Mouse (Mus musculus): Measurements from ENCODE around the gene Zfpm1.

The Zfpm1 gene

DNA sequence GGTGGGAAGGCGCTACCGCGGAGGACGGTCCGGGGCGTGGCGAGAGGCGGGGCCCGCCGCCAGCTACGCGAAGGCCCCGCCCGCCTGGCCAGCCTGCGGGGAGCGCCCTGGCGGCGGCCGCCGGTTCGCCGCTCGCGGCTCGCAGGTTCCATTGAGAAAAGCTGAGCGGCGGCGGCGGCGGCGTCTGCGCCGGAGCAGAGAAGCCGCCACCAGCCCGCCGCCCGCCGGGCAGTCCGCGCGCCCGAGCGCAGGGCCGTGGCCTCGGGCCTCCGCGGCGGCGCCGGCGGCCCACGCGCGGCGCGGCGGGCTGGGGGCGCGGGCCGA, at the start of gene Zfpm1:
Zfpm1 (plus strand) TSS at position 107 of the 324 bp plus-strand sequence.
- no peak for DNase-seq (ENCODE audit: low spot score in 2 of 2)

DNA sequence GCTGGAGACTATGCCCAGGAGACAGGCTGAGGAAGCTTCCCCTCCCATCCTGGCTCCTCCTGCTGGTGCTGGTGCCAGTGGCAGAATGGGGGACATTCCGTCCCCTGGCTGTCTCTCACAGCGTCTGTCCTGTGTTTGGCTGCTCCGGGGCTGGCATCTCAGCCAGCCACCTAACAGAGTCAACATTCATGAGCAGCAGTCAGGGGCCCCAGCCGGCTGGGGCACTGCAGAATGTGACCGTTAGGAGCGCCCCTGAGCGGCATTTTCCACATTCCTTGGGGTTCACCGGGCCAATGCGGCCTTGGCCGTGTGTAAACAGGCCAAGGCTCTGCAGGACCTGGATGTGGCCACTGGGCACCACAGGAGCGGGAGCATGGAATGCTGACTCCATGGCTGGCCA, 47.9 kb upstream of the Zfpm1 start:
- DNase-seq (ENCODE audit: low spot score in 2 of 2) = no peak

DNA sequence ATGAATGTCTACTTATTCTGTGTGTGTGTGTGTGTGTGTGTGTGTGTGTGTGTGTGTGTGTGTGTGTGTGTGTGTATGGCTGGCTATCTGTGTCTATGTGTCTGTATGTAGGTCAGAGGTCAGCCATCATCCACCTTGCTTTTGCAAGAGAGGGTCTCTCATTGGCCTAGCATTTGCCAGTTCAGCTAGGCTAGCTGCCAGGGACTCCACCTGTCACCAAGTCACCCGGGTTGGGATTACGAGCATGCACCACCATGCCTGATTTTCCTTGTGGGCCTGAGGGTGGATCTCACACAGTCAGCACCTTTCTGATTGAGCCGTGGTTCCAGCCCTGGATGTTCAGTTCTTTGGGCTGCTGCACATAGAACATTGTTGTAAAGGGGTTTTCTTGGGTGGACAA, 45.4 kb upstream of the Zfpm1 start:
- no peak for DNase-seq (ENCODE audit: low spot score in 2 of 2)

DNA sequence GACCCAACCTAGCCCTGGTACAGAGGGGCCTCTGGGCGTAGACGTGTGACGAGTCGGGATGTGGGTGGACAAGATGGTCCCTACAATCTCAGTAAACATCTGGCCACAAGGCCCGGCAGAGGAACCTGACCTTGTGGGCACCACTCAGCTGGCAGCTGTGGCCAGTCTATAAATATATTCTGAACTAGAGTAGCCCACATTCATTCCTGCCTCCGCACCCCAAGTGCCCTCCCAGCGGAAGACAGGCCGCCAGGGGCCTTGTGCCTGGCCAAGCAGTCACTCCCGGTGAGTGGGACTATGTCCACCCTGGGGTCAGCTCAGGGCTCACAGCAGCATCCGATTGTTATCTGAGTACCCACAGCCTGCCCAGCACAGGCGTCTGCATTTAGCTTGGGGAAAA, 43.7 kb upstream of the Zfpm1 start:
- no peak for DNase-seq (ENCODE audit: low spot score in 2 of 2)

DNA sequence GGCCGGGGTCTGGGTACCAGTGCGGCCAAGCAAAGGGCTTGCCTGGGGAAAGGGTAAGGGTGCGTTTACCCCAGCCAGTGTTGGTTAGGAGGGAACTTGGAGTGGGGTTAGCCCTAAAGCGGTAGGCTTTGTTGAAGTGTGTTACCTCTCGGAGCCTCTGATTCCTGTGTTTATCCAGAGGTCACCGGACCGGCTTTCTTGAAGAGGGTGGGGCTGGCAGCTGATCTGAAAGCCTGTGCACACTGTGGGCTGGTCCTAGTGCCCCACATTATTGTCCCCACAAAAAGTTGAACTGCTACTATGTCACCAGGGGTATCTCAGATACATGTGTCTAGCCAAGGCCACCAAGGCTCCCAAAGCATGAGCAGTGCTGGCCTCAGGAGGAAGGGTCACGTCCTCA, 43.2 kb upstream of the Zfpm1 start:
- DNase-seq (ENCODE audit: low spot score in 2 of 2) = no peak

DNA sequence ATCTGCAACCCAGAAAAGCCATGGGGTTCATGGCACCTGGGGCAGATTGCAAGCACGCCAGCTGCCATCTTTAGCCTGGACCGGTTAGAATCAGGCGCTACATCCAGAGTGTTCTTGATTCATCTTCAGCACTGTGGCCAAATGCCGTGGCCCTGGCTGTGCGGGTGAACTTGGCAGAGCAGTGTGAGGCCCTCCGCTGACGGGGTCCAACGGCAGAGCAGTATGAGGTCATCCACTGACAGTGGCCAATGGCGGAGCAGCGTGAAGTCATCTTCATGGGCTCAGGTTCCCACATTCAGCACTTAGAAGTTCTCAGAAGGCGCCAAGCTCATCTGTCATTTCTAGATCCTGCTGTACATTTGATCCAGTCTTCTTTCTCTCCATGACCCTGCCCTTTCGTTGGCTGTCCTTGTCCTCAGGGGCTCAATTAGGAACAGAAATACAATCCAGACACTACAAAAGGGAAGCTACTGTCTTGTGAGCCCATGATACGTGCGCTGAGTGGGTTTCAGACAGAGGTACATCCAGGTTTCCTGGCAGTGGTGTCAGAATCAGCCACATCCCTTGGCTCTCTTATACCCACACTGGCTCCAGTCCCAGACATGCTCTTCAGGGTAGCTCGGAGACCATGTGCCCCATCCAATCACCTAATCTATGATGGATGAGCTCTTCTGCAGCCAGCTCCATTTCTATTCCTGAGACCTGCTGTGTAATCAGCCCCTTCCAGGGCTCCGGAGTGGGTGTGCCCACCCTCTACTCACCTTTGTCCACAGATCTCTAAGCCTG, 41.5 kb upstream of the Zfpm1 start:
- no peak for DNase-seq (ENCODE audit: low spot score in 2 of 2)

DNA sequence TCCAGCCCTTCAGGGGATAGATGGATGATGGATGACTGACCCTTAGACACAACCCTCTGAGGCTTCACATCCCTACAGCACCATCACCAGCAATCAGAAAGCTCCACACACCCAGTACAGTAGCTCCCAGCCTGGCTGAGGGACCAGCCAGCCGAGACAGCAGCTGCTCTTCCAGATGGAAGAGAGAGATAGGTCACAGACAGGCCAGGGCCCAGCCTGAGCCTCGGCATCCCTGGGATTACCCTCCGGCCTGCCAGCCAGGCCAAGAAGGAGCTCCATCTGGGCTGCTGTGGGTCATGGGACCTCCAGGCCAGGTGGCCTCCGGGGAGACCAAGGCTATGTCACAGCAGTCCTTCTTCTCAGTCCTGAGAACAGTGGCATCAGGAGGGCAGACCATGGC, 38.6 kb upstream of the Zfpm1 start:
- DNase-seq (ENCODE audit: low spot score in 2 of 2) = no peak

DNA sequence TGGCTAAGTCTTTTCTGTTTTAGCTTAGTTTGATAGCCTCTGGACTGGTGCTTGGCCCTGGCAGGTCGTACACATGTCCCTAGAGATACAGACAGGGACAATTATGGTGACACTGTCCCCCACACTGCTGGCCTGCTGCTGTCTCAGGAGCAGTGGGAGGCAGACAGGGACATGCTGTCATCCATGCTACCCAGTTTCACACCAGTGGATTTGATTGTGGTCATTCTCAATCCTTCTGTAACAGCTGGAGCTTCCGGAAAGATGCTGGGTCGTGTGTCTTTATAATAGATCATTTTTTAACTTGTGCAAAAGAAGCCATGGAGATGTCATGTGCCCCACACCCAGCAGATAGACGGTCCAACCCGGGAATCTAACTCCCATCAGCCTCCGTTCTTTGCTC, 36.8 kb upstream of the Zfpm1 start:
- DNase-seq (ENCODE audit: low spot score in 2 of 2) = no peak

DNA sequence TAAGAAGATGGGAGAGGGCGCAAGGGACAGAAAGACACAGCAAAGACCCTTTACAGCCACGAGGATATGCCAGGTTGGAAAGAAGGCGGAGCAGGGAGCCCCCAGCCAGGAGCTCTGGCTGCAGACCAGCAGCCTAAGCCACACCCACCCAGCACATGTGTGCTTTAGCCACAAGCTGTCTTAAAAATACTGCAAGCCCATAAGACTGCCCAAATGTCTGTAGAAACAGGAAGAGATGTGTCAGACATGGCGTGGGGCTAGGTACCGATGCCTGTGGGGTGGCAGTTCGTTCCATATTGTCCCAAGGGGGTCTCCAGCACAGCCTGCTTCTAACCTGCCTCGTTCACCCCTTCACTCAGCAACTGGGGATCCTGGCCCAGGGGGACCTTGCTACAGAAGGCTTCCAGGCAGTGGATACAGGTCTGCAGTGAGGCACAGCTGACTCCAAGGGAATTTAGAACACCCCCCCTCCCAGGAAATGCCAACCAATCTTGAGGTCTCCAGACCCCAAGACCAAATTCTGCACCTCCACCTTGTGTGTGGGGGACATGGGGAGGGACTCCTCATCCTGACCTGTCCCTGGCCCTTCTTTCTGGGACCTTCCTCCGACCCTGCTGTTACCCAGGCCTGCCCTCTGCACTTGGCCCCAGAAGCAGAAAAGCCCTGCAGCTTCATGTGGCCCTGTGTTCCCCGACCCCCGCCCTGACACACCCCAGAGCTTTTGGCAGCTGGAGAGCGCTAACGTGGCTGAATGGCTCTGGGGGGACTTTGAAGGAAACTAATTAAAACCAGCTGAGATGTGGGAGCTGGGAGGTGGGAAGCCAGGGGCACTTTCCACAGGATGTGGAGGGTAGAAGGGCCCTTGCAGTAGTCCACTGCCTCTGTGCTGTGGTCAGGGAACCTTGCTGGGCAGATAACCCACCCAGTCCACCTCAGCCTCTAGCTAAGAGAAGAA, 35.4 kb upstream of the Zfpm1 start:
- DNase-seq (ENCODE audit: low spot score in 2 of 2) = no peak

DNA sequence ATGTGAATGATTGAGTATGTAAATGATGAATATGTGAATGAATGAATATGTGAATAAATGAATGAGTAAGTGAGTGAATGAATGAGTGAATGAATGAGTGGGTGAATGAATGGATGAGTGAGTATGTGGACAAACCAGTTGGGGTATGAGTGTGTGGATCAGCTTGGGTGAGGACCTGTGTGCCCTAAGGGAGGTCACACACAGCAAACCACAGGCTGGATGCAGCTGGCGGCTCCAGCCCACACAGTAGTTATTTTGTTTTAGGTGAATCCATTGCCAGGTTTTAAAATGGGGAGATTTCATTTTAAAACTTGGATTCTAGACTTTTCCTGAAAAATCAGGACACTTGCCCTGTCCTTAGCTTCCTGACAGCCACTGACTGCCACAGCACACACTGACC, 30.2 kb upstream of the Zfpm1 start:
- DNase-seq (ENCODE audit: low spot score in 2 of 2) = no peak

DNA sequence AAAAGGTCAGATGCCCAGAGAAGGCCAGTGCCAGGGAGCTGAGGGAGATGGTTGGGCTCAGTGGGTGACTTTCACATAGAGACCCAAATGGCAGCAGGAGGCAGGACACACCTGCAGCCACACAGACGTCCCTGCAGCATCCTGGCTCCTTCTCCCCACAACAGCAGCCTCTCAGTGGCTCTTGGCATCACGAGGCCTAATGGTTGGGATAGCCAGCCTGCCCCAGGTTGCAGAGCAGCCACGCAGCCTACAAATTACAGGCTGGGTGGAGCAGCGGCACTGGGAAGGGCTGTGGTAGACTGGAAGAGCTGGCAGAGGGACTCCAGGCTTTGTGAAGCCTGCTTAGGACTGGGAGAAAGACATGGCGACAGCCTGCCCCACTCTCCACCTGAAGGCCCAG, 29.6 kb upstream of the Zfpm1 start:
- DNase-seq (ENCODE audit: low spot score in 2 of 2) = no peak

DNA sequence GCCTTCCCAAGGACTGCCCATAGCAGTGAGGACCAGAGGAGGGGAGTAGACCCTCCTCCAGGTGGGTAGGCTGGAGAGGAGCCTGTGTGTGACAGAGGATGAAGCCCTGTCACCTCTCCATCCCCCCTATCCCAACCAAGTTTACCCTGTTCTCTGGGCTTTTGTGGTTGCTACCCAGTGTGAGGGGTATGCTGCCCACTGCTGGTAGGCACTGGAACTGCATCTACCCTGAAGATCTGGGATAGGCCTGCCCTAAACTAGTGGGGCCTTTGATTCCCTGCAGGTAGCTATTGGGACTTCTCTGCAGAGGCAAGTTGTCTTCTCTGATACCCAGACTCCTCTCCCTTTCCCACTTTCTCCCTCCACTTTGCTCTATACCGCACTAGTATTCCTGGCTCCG, 22.6 kb upstream of the Zfpm1 start:
- DNase-seq (ENCODE audit: low spot score in 2 of 2) = peak; percentile 65 to 89

DNA sequence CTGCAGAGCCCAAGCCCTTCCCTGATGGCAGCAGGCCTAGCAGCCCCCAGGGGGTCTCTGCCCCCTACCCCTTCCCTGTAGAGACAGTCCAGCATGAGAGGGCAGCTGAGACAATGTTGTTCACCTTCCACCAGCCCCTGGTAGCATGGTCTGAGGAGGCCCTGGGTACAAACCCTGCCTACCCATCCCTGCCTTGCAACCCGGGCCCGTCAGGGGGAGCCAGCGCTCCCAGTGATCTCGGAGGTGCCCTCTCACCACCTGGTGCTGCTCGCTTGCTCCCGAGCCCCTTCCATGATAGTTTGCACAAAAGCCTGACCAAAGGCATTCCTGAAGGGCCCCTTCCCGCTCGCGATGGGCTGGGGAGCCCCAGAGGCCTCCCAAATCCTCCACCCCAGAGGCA, 21.2 kb upstream of the Zfpm1 start:
- DNase-seq (ENCODE audit: low spot score in 2 of 2) = peak in 1 of 2 experiments; percentile 68

DNA sequence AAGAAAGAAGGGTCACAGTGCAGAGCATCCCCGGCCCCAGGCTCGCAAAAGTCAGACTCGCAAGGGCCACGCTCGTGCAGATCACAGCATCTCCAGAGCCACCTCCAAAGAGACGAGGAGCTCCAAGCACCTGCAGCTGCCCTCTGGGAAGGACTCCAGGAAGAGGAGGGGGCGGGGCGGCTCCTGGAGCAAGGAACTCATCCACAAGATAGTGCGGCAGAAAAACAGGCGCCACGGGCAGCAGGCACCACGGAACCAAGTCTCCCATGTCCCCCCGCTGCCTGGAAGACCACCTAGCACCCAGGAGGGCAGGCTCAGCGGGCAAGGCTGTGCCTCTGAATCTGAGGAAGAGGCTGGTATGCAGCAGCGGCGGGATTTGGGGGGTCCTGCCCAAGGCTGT, 19.1 kb upstream of the Zfpm1 start:
- DNase-seq (ENCODE audit: low spot score in 2 of 2) = no peak

DNA sequence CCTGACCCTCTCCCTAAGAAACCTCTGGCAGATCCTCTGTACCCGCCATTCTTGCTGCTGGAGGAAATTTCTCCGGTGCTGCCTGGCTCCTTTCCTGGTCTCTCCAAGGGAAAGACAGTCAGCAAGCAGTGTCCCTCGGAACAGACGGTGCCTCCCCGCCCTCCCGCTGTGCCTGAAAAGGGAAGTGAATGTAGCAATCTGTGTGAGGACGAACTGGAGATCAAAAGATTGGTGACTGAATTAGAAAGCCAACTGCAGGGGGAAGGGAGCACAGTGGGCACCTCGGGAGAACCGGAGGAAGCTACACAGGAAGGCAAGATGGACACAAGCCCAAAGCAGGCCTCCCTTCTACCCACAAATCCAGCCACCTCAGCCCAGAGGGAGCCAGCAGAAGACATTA, 17.7 kb upstream of the Zfpm1 start:
- no peak for DNase-seq (ENCODE audit: low spot score in 2 of 2)

DNA sequence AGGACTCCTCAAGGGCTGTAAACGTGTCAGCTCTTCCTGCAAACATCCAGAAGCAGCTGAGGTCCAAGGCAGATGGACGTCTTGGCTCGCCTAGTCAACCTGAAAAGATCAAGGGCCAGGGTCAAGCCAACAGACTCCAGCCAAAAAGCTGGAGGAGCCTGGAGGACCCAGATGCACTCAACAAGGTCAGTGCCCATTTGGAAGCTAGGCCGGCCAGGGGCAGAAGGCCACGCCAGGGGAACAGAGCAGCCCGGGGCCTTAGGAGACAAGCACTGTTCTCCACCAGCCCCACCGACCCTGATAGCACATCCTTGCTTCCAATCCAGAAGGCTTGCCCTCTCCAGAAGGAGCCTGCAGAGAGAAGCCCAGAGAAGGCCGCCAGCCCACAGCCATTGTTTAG, 16.4 kb upstream of the Zfpm1 start:
- DNase-seq (ENCODE audit: low spot score in 2 of 2) = no peak

DNA sequence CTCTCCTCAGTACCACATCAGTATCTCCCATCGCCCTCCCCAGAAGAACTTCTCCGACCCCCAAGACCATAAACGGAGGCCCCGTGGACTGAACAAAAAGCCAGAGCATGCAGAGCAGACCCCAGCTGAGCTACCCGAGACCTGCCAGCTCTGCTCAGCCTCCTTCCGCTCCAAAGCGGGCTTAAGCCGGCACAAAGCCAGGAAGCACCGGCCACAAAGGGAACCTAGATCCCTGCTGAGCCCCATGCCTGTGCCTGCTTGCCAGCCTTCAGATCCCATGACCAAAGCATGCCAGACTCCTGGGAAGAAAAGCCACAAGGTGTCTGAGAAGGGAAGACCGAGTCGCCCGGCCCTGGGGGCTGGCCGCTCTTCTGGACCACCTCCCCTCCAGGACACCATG, 15.1 kb upstream of the Zfpm1 start:
- DNase-seq (ENCODE audit: low spot score in 2 of 2) = no peak

DNA sequence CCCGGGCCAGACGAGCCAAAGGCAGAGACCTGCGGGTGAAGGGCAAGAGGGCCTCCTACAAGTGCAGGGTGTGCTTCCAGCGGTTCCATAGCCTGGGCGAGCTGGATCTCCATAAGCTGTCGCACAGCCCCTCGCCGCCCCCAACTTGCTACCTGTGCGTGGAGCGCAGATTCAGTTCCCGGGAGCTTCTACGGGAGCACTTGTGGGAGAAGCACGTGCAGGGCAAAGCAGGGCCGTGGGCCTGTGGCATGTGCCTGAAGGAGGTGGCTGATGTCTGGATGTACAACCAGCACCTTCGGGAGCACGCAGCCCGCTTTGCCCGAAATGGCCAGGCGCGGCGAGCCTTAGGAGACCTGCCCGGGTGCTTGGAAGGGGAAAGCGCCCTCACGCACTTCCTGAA, 13.1 kb upstream of the Zfpm1 start:
- DNase-seq (ENCODE audit: low spot score in 2 of 2) = peak in 1 of 2 experiments; percentile 69

DNA sequence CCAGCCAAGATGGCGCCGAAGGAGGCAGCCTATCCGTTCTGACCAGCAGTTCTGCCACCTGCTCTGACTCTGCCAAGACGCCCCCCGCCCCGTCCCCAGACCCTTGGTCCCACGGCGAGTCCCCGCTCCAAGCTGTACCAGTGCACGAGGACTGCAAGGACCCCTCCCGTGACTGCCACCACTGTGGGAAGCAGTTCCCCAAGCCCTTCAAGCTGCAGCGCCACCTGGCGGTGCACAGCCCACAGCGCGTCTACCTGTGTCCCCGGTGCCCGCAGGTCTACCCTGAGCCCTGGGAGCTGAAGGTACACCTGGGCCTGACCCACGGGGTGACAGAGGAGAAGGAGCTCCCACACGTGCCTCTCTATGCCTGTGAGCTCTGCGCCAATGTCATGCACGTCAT, 12.5 kb upstream of the Zfpm1 start:
- peak; percentile 81 to 94 for DNase-seq (ENCODE audit: low spot score in 2 of 2)

DNA sequence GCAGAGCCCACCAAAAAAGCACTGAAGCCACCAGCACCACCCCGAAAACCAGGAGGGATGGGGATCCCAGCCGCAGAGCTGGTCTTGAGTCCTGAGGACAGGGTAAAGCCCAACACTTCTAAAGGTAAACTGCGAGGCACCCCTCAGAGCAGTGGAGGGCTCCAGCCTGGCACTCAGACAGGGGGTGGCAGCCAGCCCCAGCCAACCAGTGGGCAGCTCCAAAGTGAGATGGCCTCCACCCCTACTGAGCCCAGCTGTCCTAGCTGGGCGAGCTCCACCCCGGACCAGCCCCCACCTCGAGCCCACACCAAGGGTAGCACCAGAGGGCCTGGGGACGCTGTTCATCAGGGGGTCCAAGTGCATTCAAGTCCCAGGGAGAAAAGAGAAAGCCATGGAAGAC, 11.4 kb upstream of the Zfpm1 start:
- DNase-seq (ENCODE audit: low spot score in 2 of 2) = no peak

DNA sequence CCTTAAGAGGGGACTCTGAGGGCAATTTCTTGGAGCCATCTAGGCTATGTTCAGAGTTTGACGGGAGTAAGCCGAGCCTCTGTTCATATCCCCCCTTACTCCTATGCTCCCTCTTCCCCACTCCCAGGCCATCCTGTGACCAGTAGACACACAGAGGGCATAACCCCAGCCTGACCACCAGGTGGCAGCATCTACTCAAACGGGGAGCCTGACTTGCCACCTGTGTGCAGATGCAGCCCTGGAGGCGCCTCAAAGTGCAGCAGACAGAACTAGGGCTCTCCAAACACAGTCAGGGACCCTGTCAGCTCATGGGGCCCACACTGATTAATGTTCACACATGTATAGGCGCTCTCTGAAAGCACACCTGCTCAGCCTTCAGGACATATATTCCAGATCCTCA, 8.8 kb upstream of the Zfpm1 start:
- DNase-seq (ENCODE audit: low spot score in 2 of 2) = peak; percentile 88 to 96

DNA sequence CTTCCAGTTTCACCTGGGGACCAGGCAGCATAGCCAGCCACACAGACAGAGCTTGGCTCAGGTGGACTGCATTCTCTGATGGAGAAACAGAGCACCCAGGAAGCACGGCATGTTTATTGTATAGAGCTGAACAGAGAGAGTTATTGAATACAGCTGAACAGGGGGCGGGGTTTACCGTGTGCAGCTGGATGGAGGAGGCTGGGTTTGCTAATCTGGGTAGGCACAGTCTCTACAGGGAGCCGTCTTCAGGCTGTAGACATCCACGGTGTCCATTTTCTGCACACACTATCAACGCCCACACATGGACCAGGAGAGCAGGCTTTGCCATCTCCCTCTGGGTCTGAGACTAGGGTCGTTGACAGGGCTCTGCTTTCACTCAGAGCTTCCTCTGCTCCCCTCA, 8.1 kb upstream of the Zfpm1 start:
- peak; percentile 55 to 73 for DNase-seq (ENCODE audit: low spot score in 2 of 2)

Measured in spleen, postnatal 4 days (tissue).